Mouse (Mus musculus) small intestine, adult 2 months (tissue): Measurements from ENCODE around the gene Pold1.

ENCODE experiments used
- CTCF ChIP-seq: fragments of 200-500 bp; IDR thresholded peaks from 2 replicates; pipeline ENCODE4 v1.5.1; 2012; ENCODE audit warnings: low read depth, mild to moderate bottlenecking, control low read depth, inconsistent platforms, low read length, moderate library complexity, mixed read lengths; ENCODE audit not compliant: insufficient replicate concordance, insufficient read length; ENCODE audit errors: extremely low read depth
- POLR2A ChIP-seq: fragments of 200-500 bp; IDR thresholded peaks from 2 replicates; pipeline ENCODE4 v1.6.1; 2012; ENCODE audit warnings: low read depth, mild to moderate bottlenecking, control low read depth, inconsistent platforms, low read length, moderate library complexity

DNA sequence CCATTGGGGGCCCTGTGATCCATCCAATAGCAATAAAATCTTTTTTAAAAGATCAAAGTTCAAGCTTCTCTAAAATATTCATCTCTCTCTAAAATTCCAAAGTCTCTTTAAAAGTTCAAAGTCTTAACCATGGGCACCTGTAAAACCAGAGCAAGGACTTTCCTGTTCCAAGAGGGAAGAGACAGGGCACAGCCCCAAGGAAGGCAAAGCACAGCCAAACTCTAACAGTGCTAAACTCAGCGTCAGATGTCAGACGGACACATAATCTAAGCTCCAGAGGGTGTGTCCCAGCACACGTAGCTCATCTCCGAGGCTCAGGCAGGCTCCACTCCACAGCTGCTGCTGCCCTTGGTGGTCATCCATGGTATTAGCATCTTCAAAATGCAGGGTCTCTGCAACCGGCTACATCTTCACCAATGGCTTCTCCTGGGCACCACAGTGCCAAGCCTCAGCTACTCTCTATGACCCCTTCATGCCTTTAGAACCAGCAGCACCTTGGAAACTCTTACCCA lies 27.7 kb upstream of the Pold1 start:
- TF ChIP-seq POLR2A, result no peak
- no peak for TF ChIP-seq CTCF
